Mouse (Mus musculus) heart, embryonic 11.5 days (tissue): ENCODE results near the gene Adnp. TPM values are rescaled to one million over a fixed set of nuclear protein-coding genes. Genes with fewer than 3 reads are reported as not detected.
A peak's percentile ranks its signal among the peaks of the same experiment; 100 is the strongest.

Experiments used
- ATAC-seq: fragments of 200-750 bp; cut with Nextera tagmentation; replicated peaks from 2 replicates; pipeline ENCODE4 v1.8.0; 2017; ENCODE audit warnings: moderate library complexity; ENCODE audit not compliant: insufficient number of reproducible peaks, low FRiP score, low TSS enrichment
- H3K27ac ChIP-seq: fragments of 300-500 bp; sonication (generic); 2 replicates; pipeline ENCODE4 v1.5.1; 2014; ENCODE audit warnings: mild to moderate bottlenecking, low read depth, low read length
- H3K27me3 ChIP-seq: fragments of 300-500 bp; sonication (generic); 2 replicates; pipeline ENCODE4 v1.6.1; 2014; ENCODE audit warnings: mild to moderate bottlenecking, low read length, mixed read lengths; ENCODE audit not compliant: control insufficient read depth, insufficient read depth
- H3K36me3 ChIP-seq: fragments of 300-500 bp; sonication (generic); 2 replicates; pipeline ENCODE4 v1.6.1; 2014; ENCODE audit warnings: mild to moderate bottlenecking, low read length, moderate library complexity, mixed read lengths; ENCODE audit not compliant: control insufficient read depth, insufficient read depth
- H3K4me1 ChIP-seq: fragments of 300-500 bp; sonication (generic); 2 replicates; pipeline ENCODE4 v1.6.1; 2014; ENCODE audit warnings: low read length; ENCODE audit not compliant: control insufficient read depth, insufficient read depth
- H3K4me2 ChIP-seq: fragments of 300-500 bp; sonication (generic); 2 replicates; pipeline ENCODE4 v1.6.1; 2014; ENCODE audit warnings: mild to moderate bottlenecking, moderate library complexity
- H3K4me3 ChIP-seq: fragments of 300-500 bp; sonication (generic); 2 replicates; pipeline ENCODE4 v1.5.1; 2014; ENCODE audit warnings: low read depth, low read length
- H3K9ac ChIP-seq: fragments of 300-500 bp; sonication (generic); 2 replicates; pipeline ENCODE4 v1.6.1; 2014; ENCODE audit warnings: mild to moderate bottlenecking, low read depth, low read length, moderate library complexity
- H3K9me3 ChIP-seq: fragments of 300-500 bp; sonication (generic); replicated peaks from 2 replicates; pipeline ENCODE4 v1.6.1; 2016; ENCODE audit warnings: low read length; ENCODE audit not compliant: control insufficient read depth
- WGBS: fragments of 180-500 bp; shearing (Covaris S2); extraction: QIAGEN DNeasy Blood & Tissue Kit; methylation state at CpG from one replicate; pipeline ENCODE4 v1.1.7; 2014; ENCODE audit not compliant: insufficient replicate concordance; 5-methylcytosine and 5-hydroxymethylcytosine counted together
- polyA plus RNA-seq: library from polyadenylated mRNA; unstranded; fragments of >200 nt; fragmentation: Nextera tagmentation; extraction: Ambion mirVana; gene quantifications from 2 replicates; pipeline ENCODE4 v1.2.1, GENCODE M21; 2014

Adnp gene
- polyA plus RNA-seq, 1 experiment from 2014 or later, result 5.5 TPM

- no peaks in the 10 kb centered on the region for H3K9me3 ChIP-seq
- H3K27me3 ChIP-seq, result peaks cover 7% of the 10 kb centered on the region; the same call in 1 of the 2 replicates
- no peak overlapping the region for H3K4me2 ChIP-seq
- 93% methylated on average over 7 of the region's 7 CpGs for WGBS
- no peak for ATAC-seq
- no peak overlapping the region for H3K27ac ChIP-seq
- no peak overlapping the region for H3K4me3 ChIP-seq
- H3K4me1 ChIP-seq, result peaks cover 30% of the 10 kb centered on the region
- H3K36me3 ChIP-seq, result no peaks in the 10 kb centered on the region
- no peak overlapping the region for H3K9ac ChIP-seq
Observed at GRCm38 (mm10) chr2:168155666-168156065, 51.2 kb downstream of the Adnp start.

- Histone ChIP-seq H3K9me3 (no peaks in the 10 kb centered on the region), H3K4me2 (peak overlapping the region; percentile 58), H3K4me3 (0 out of 2 replicates have a peak overlapping the region, but pooled peaks have one; percentile 25), H3K27me3 (no peaks in the 10 kb centered on the region; the same call in 1 of the 2 replicates), H3K9ac (peak overlapping the region; percentile 69), H3K4me1 (peaks cover 24% of the 10 kb centered on the region), H3K36me3 (no peaks in the 10 kb centered on the region), H3K27ac (peak overlapping the region; percentile 88)
- 19% methylated on average over 14 of the region's 14 CpGs for WGBS
- peak; percentile 92 for ATAC-seq
Observed at GRCm38 (mm10) chr2:168154090-168154881, 52.6 kb downstream of the Adnp start.

- no peaks in the 10 kb centered on the region for H3K36me3 ChIP-seq
- H3K4me3 ChIP-seq, result no peak overlapping the region
- H3K27ac ChIP-seq, result no peak overlapping the region
- H3K9me3 ChIP-seq, result no peaks in the 10 kb centered on the region
- no peak overlapping the region for H3K4me2 ChIP-seq
- ATAC-seq, result no peak
- no peak overlapping the region for H3K9ac ChIP-seq
- 84% methylated on average over 8 of the region's 8 CpGs for WGBS
- H3K27me3 ChIP-seq, result no peaks in the 10 kb centered on the region; the same call in 1 of the 2 replicates
- peaks cover 9% of the 10 kb centered on the region for H3K4me1 ChIP-seq
Observed at GRCm38 (mm10) chr2:168149241-168149640, 57.7 kb downstream of the Adnp start.

- Histone ChIP-seq H3K9me3 (no peaks in the 10 kb centered on the region), H3K4me3 (no peak overlapping the region), H3K27me3 (no peaks in the 10 kb centered on the region; the same call in 1 of the 2 replicates), H3K9ac (no peak overlapping the region), H3K4me2 (no peak overlapping the region), H3K4me1 (peaks cover 6% of the 10 kb centered on the region; the same call in 1 of the 2 replicates), H3K27ac (no peak overlapping the region), H3K36me3 (no peaks in the 10 kb centered on the region)
- no peak for ATAC-seq
- 68% methylated on average over 22 of the region's 22 CpGs for WGBS
Observed at GRCm38 (mm10) chr2:168147722-168148432, 59.0 kb downstream of the Adnp start.

GRCm38 (mm10) chr2:168145437-168145836 is 61.5 kb downstream of the Adnp start:
- no peak overlapping the region for H3K9ac ChIP-seq
- H3K27ac ChIP-seq, result no peak overlapping the region
- no peak overlapping the region for H3K4me3 ChIP-seq
- WGBS, result 18% methylated on average over 2 of the region's 2 CpGs
- H3K4me1 ChIP-seq, result peaks cover 6% of the 10 kb centered on the region; the same call in 1 of the 2 replicates
- no peak overlapping the region for H3K4me2 ChIP-seq
- H3K9me3 ChIP-seq, result no peaks in the 10 kb centered on the region
- peak; percentile 72 for ATAC-seq
- no peaks in the 10 kb centered on the region for H3K36me3 ChIP-seq
- H3K27me3 ChIP-seq, result no peaks in the 10 kb centered on the region; the same call in 1 of the 2 replicates

GRCm38 (mm10) chr2:168143794-168144193 is 63.1 kb downstream of the Adnp start:
- no peak overlapping the region for H3K9ac ChIP-seq
- ATAC-seq, result no peak
- H3K36me3 ChIP-seq, result no peaks in the 10 kb centered on the region
- H3K4me3 ChIP-seq, result no peak overlapping the region
- H3K4me1 ChIP-seq, result peaks cover 6% of the 10 kb centered on the region; the same call in 1 of the 2 replicates
- no peaks in the 10 kb centered on the region for H3K9me3 ChIP-seq
- WGBS, result 39% methylated on average over 5 of the region's 5 CpGs
- H3K27me3 ChIP-seq, result no peaks in the 10 kb centered on the region
- H3K4me2 ChIP-seq, result no peak overlapping the region
- no peak overlapping the region for H3K27ac ChIP-seq

- Histone ChIP-seq H3K4me2 (no peak overlapping the region), H3K9ac (no peak overlapping the region), H3K9me3 (no peaks in the 10 kb centered on the region), H3K4me3 (no peak overlapping the region), H3K27ac (no peak overlapping the region), H3K27me3 (no peaks in the 10 kb centered on the region), H3K4me1 (no peaks in the 10 kb centered on the region), H3K36me3 (no peaks in the 10 kb centered on the region)
- no peak for ATAC-seq
- WGBS, result 68% methylated on average over 15 of the region's 15 CpGs
Observed at GRCm38 (mm10) chr2:168137161-168137560, 69.8 kb downstream of the Adnp start.
